Mouse (Mus musculus) E14TG2a.4 (cell line): ENCODE measurements around the gene Gm15737.

ENCODE experiments used
- H3K27me3 ChIP-seq: 2 replicates; pipeline ENCODE4 v1.6.1; 2014; ENCODE audit warnings: low read length, control low read depth; ENCODE audit not compliant: insufficient read depth
- H3K36me3 ChIP-seq: 2 replicates; pipeline ENCODE4 v1.6.1; 2014; ENCODE audit warnings: low read length, control low read depth; ENCODE audit not compliant: insufficient read depth
- H3K4me1 ChIP-seq: replicated peaks from 2 replicates; pipeline ENCODE4 v1.6.1; 2014; ENCODE audit warnings: low read depth, low read length, control low read depth
- H3K4me3 ChIP-seq: replicated peaks from 2 replicates; pipeline ENCODE4 v1.5.1; 2014; ENCODE audit warnings: mild to moderate bottlenecking, low read length
- H3K9me3 ChIP-seq: 2 replicates; pipeline ENCODE4 v1.6.1; 2014; ENCODE audit warnings: low read length, control low read depth
- CTCF ChIP-seq: conservative IDR thresholded peaks from 2 replicates; pipeline ENCODE4 v1.5.1; 2014; ENCODE audit warnings: low read length
- NANOG ChIP-seq: IDR thresholded peaks from 2 replicates; pipeline ENCODE4 v1.6.1; 2014; ENCODE audit warnings: borderline replicate concordance, low read length, mixed read lengths
- POU5F1 ChIP-seq: IDR thresholded peaks from 2 replicates; pipeline ENCODE4 v1.6.1; 2014; ENCODE audit warnings: low read length, borderline replicate concordance

Gene Gm15737

DNA sequence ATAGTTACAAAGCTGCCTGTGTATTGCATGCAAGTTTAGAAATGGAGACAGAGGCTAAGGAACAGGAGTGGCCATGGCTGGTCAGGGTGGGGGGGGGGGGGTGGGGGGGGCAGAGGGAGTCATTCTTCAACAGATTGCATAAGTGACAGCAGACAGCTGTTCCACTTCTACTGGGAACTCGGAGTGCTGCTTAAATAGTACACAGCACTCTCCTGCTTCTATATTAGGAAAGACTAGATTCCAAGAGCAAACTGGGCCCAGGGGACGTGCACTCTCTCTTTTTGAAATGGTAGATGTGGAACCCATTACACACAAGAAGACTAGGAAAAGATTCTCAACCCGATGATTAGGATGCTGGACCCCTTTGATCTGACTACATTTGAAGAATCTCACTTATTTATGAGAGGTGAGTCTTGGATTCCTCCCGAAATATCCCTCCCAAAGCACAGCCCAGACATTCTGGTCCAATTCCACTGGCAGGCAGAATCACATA, at the start of gene Gm15737:
Gm15737 (plus strand) TSS at position 269 of the 493 bp plus-strand sequence.
- no peaks in the 10 kb centered on the region for H3K27me3 ChIP-seq
- TF ChIP-seq NANOG, result no peak
- no peak for TF ChIP-seq POU5F1
- TF ChIP-seq CTCF, result no peak
- H3K4me1 ChIP-seq, result peaks cover 11% of the 10 kb centered on the region
- H3K36me3 ChIP-seq, result peaks cover 15% of the 10 kb centered on the region
- H3K9me3 ChIP-seq, result no peaks in the 10 kb centered on the region
- H3K4me3 ChIP-seq, result peak within 1 kb of the TSS; percentile 63

DNA sequence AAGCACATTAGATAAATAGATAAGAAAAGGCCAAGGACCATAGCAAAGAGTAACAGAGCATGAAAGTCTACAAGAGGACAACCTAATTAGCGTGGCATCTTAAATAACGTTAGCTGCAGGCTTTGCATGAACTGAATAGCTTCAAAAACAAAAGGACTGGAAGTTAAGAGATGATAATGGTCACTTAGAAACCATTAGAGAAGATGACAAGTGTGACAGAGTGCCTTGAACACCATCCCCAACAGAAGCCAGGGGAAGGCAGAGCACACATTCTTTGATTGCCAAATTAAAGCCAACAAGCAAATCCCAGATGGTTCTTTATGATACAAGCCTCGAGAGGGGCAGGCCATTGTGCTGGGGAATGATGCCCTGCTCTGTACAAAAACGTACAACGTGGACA, 47.6 kb upstream of the Gm15737 start:
- Histone ChIP-seq H3K4me3 (no peak overlapping the region), H3K9me3 (no peaks in the 10 kb centered on the region), H3K36me3 (no peaks in the 10 kb centered on the region), H3K27me3 (no peaks in the 10 kb centered on the region), H3K4me1 (peaks cover 6% of the 10 kb centered on the region)
- TF ChIP-seq POU5F1 (no peak), NANOG (no peak), CTCF (no peak)

DNA sequence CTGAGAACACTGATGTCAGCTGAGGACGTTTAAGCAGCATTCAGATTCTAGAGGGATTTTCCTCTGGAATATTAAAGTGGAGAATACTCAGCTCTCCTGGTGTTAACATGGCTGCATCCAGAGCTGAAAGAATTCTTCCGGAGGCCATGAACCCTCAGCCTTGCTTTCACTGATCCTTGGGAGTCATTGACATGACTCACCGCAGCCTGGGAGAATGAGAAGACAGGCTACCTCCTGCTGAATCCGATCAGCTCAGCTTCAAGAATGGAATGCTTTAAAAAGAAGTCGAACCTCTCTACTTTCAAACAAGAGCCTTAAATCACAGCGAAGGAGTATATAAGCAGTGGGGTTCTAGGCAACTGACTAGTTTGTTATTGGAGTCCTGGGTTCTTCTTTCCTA, 47.2 kb upstream of the Gm15737 start:
- Histone ChIP-seq H3K9me3 (no peaks in the 10 kb centered on the region), H3K4me3 (no peak overlapping the region), H3K36me3 (no peaks in the 10 kb centered on the region), H3K27me3 (no peaks in the 10 kb centered on the region), H3K4me1 (peaks cover 6% of the 10 kb centered on the region)
- TF ChIP-seq POU5F1 (no peak), NANOG (no peak), CTCF (no peak)

DNA sequence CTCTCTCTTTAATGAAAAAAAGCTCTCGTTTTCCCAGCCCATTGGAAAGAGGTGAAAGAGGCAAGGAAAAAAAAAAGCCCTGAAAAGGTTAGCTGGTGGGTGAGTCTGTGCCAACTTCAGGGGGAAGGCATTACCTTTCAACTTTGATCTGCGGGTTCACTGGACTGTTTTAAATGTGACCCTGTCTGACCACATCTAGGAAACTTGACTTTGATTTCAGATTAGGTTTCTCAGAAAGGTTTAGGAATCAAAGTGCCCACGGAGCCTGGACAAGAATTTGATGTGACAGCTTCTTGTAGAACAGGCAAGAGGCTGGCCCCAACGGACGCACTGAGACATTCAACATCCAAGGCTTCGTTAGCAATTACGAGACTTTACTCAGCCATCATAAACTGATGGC, 45.2 kb upstream of the Gm15737 start:
- Histone ChIP-seq H3K4me1 (peaks cover 18% of the 10 kb centered on the region), H3K4me3 (no peak overlapping the region), H3K36me3 (no peaks in the 10 kb centered on the region), H3K27me3 (no peaks in the 10 kb centered on the region), H3K9me3 (no peaks in the 10 kb centered on the region)
- no peak for TF ChIP-seq POU5F1
- no peak for TF ChIP-seq CTCF
- TF ChIP-seq NANOG, result no peak

DNA sequence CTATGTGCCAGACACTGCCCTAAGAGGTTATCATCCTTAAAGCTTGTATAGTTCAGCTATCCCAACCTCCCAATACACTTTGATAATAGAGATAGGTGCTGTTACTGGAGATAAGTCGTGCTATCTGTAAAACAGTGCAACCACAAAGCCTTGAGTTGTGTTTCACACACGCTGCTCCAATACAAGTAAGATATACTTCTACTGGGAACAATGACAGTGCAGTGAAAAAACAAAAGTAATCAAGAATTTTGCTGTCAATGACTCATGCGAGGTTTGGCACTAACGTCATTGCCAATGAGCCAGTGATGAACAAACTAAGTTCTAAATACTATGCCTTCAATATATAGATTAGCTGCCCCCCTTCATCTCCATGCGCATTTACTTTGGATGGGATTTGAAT, 42.6 kb upstream of the Gm15737 start:
- peaks cover 18% of the 10 kb centered on the region for H3K4me1 ChIP-seq
- no peaks in the 10 kb centered on the region for H3K9me3 ChIP-seq
- no peaks in the 10 kb centered on the region for H3K27me3 ChIP-seq
- H3K4me3 ChIP-seq, result no peak overlapping the region
- TF ChIP-seq CTCF, result no peak
- no peak for TF ChIP-seq NANOG
- no peak for TF ChIP-seq POU5F1
- no peaks in the 10 kb centered on the region for H3K36me3 ChIP-seq

DNA sequence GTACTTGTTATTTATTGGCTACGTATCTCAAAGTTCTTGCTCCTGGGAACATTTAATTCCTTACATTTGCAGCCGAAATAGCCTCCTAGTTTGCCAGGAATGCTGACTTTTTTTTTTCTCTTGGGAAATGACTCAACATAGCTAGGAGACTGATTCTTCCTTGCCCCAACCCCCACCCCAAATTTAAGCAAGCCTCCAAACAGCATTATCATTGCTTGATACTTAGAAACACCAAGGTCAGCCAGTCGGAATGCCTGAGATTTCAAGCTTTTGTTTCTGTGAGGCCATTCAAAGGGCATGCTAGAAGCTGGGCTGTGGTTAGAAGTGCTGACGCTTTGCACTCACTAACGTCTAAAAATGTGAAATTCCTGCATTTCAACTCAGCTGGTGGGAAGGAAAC, 41.8 kb upstream of the Gm15737 start:
- Histone ChIP-seq H3K9me3 (no peaks in the 10 kb centered on the region), H3K4me1 (peaks cover 18% of the 10 kb centered on the region), H3K4me3 (no peak overlapping the region), H3K36me3 (no peaks in the 10 kb centered on the region), H3K27me3 (no peaks in the 10 kb centered on the region)
- TF ChIP-seq CTCF (no peak), NANOG (peak; percentile 35; the same call in 1 of the 2 replicates), POU5F1 (no peak)

DNA sequence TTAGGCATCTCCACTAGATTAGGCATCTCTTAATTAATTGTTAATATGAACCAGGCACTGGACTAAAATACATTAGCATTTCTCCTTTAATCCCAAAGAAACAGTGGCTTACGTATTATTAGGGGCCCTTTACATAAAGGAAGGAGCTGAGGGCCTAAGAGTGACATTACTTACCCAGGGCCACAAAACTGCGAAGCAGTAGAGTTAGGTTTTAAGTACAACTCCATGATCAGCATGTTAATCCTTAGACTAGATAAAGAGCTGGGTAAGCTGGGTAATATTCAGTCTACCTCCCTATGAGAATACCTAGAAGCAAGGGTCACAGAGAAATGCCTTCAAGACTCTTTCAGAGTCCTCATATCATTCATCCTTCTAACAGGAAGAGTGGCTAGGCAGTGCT, 40.0 kb upstream of the Gm15737 start:
- Histone ChIP-seq H3K27me3 (no peaks in the 10 kb centered on the region), H3K4me1 (peaks cover 18% of the 10 kb centered on the region), H3K9me3 (no peaks in the 10 kb centered on the region), H3K4me3 (no peak overlapping the region), H3K36me3 (no peaks in the 10 kb centered on the region)
- TF ChIP-seq NANOG (no peak), CTCF (no peak), POU5F1 (no peak)

DNA sequence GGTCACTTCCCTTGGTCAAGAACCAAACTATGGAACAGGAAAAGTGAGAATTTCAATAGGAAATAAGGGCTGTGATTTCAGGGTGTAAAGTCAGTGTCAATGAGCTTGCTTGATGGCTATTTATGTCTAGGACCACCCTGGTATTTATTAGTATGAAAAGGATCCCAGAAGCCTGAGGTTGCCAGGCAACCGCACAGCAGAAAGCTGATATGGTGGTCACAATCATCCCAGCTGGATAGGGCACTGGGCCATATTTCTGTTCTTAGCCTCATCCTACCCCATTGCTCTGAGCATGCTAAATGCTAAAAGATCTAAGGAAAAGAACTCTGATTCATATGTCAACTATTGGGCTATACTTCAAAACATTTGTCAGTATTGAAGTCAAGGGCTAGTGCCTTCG, 38.1 kb upstream of the Gm15737 start:
- TF ChIP-seq POU5F1 (no peak), CTCF (no peak), NANOG (no peak)
- H3K27me3 ChIP-seq, result no peaks in the 10 kb centered on the region
- no peak overlapping the region for H3K4me3 ChIP-seq
- no peaks in the 10 kb centered on the region for H3K9me3 ChIP-seq
- peaks cover 18% of the 10 kb centered on the region for H3K4me1 ChIP-seq
- H3K36me3 ChIP-seq, result no peaks in the 10 kb centered on the region

DNA sequence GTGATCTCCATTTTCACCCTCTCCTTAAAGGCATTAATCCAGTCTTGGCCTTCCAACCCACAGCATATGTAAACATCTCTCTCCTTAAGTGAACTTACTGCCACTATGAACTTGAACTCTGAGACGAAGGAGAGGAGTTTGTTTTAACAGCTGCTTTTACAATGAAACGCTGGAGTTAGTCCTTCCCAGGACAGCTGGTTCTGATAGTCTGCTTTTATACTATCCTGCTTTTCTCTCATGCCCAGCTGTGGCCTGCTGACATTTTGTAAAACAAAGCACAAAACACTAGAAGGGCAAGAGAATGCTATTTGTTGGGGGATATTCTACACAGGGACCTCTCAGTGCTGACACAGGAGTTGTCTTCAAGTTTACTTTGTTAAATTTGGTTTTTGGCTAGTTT, 27.2 kb upstream of the Gm15737 start:
- no peak for TF ChIP-seq CTCF
- TF ChIP-seq POU5F1, result no peak
- TF ChIP-seq NANOG, result no peak
- no peak overlapping the region for H3K4me3 ChIP-seq
- H3K36me3 ChIP-seq, result no peaks in the 10 kb centered on the region

More for the DNA sequence above, 27.2 kb upstream of the Gm15737 start:
- H3K27me3 ChIP-seq, result no peaks in the 10 kb centered on the region
- H3K4me1 ChIP-seq, result peaks cover 66% of the 10 kb centered on the region
- H3K9me3 ChIP-seq, result no peaks in the 10 kb centered on the region
